25 mouse cellular contexts compared by ENCODE assay signal in genomic region chr16:76299511-76299910, GRCm38 (mm10).
DNase-seq lines count a peak whose midpoint lies in the region; ATAC-seq and TF ChIP-seq lines count a peak whose summit lies in the region.
"Had no signal": no experiment of that assay in that cellular context is flagged by ENCODE, and none has a peak within 500 bp of the region (broad histone marks: within the 10 kb centered on the region; RNA-seq: fewer than 3 reads in every experiment).

No protein-coding gene starts in this region.

- H3K4me1 ChIP-seq in thymus, adult 2 months (replicated peaks; ENCODE audit: control insufficient read depth, insufficient read depth, low read length), result peaks cover 8% of the 10 kb centered on the region
- H3K4me1 ChIP-seq in stomach, postnatal 0 days (replicated peaks; ENCODE audit: control insufficient read depth, insufficient read depth), result peaks cover 7% of the 10 kb centered on the region; the same call in 1 of the 2 replicates
- peaks cover 8% of the 10 kb centered on the region for H3K4me1 ChIP-seq in heart, adult 2 months (ENCODE audit: control insufficient read depth, insufficient read depth, low read length)
- H3K4me1 ChIP-seq: neural tube, embryonic 12.5 days had no signal

- no peak overlapping the region for H3K4me2 ChIP-seq in stomach, postnatal 0 days (replicated peaks; ENCODE audit: low read depth)
- H3K4me2 ChIP-seq: heart, embryonic 12.5 days; kidney, embryonic 15.5 days; lung, embryonic 14.5 days; midbrain, embryonic 13.5 days; neural tube, embryonic 12.5 days had no signal

- TF ChIP-seq CTCF in thymus, adult 2 months (IDR thresholded peaks at IDR 0.05; ENCODE audit: borderline replicate concordance, control insufficient read depth, extremely low read depth, insufficient read depth, low read length, poor library complexity), result no peak
- TF ChIP-seq CTCF in stomach, postnatal 0 days (IDR thresholded peaks at IDR 0.05; ENCODE audit: low read depth), result no peak
- TF ChIP-seq CTCF in heart, adult 2 months (IDR thresholded peaks at IDR 0.05), result no peak

- H3K4me3 ChIP-seq in thymus, adult 2 months (ENCODE audit: control insufficient read depth, insufficient read depth, low read length), result no peak overlapping the region
- H3K4me3 ChIP-seq in stomach, postnatal 0 days (ENCODE audit: low read depth, low read length), result no peak overlapping the region
- no peak overlapping the region for H3K4me3 ChIP-seq in heart, adult 2 months
- H3K4me3 ChIP-seq: forebrain, embryonic 10.5 days; heart, embryonic 12.5 days; kidney, embryonic 15.5 days; midbrain, embryonic 13.5 days; neural tube, embryonic 12.5 days had no signal

- intact Hi-C loops in heart, adult 2 months (cut with DNase I), result loop anchor here (10.0 kb wide), 1 partner anchor 225 kb away; no protein-coding TSS in a partner anchor

- H3K9me3 ChIP-seq in stomach, postnatal 0 days (ENCODE audit: control insufficient read depth, low read length), result no peaks in the 10 kb centered on the region
- H3K9me3 ChIP-seq: forebrain, embryonic 10.5 days; heart, embryonic 12.5 days; kidney, embryonic 15.5 days; midbrain, embryonic 13.5 days; neural tube, embryonic 12.5 days had no signal

- peak; percentile 78 for DNase-seq in adrenal gland, adult 2 months
- no peak for DNase-seq in adrenal gland, postnatal 4 days (ENCODE audit: low spot score in 2 of 2)
- peak; percentile 27 for DNase-seq in thymus, adult 2 months
- DNase-seq in thymus, postnatal 36 days, result no peak
- DNase-seq in naive thymus-derived CD4-positive, alpha-beta T cell, adult 2 months (ENCODE audit: low read depth), result peak; percentile 67
- no peak for DNase-seq in stomach, postnatal 0 days (ENCODE audit: low spot score)
- DNase-seq in heart, adult 2 months, result no peak
- DNase-seq: cerebellum, adult 9-10 months; gastrocnemius, postnatal 10 days; heart, postnatal 10 days; kidney, postnatal 4 days; lung, embryonic 14.5 days; retina, postnatal 1 day; right cerebral cortex, postnatal 25 days; spleen, adult 18-20 months had no signal

- no peak for TF ChIP-seq EP300 in stomach, postnatal 0 days (optimal IDR thresholded peaks at IDR 0.05)
- no peak for TF ChIP-seq EP300 in heart, adult 2 months (IDR thresholded peaks at IDR 0.05; ENCODE audit: insufficient read depth, low read depth, low read length)

- WGBS in thymus, adult 2 months, result 2% methylated on average over 2 of the region's 2 CpGs
- WGBS in stomach, postnatal 0 days, result 55% methylated on average over 2 of the region's 2 CpGs
- 50% methylated on average over 2 of the region's 2 CpGs for WGBS in heart, adult 2 months

- H3K79me2 ChIP-seq in heart, adult 2 months (replicated peaks; ENCODE audit: control insufficient read depth, insufficient read depth, low read length), result 0 out of 2 replicates have a peak, but pooled peaks cover 2% of the 10 kb centered on the region

- ATAC-seq in activated CD4-positive, CD25-positive, alpha-beta regulatory T cell, adult 4 months, result peak; percentile 16
- ATAC-seq in stomach, postnatal 0 days (ENCODE audit: low FRiP score, low TSS enrichment), result no peak
- ATAC-seq: forebrain, embryonic 16.5 days; hindbrain, postnatal 0 days; intestine, postnatal 0 days; midbrain, embryonic 13.5 days had no signal

- no peak overlapping the region for H3K27ac ChIP-seq in thymus, adult 2 months (ENCODE audit: control insufficient read depth, insufficient read depth, low read length)
- no peak overlapping the region for H3K27ac ChIP-seq in stomach, postnatal 0 days (replicated peaks)
- H3K27ac ChIP-seq in heart, adult 2 months, result no peak overlapping the region
- H3K27ac ChIP-seq: forebrain, embryonic 10.5 days; hindbrain, postnatal 0 days; kidney, embryonic 15.5 days; liver, embryonic 14.5 days; midbrain, embryonic 13.5 days; neural tube, embryonic 12.5 days had no signal

- H3K27me3 ChIP-seq in thymus, adult 2 months (ENCODE audit: control insufficient read depth, insufficient read depth, low read length), result no peaks in the 10 kb centered on the region
- no peaks in the 10 kb centered on the region for H3K27me3 ChIP-seq in stomach, postnatal 0 days (ENCODE audit: control insufficient read depth, insufficient read depth, low read length)
- no peaks in the 10 kb centered on the region for H3K27me3 ChIP-seq in heart, adult 2 months (ENCODE audit: control insufficient read depth, insufficient read depth, low read length)
- H3K27me3 ChIP-seq: heart, embryonic 12.5 days; kidney, embryonic 15.5 days; midbrain, embryonic 13.5 days; neural tube, embryonic 12.5 days had no signal

- no peak for TF ChIP-seq POLR2A in thymus, adult 2 months (IDR thresholded peaks at IDR 0.05; ENCODE audit: control insufficient read depth, extremely low read depth, insufficient read depth, low read length, poor library complexity)
- no peak for TF ChIP-seq POLR2A in heart, adult 2 months (IDR thresholded peaks at IDR 0.05; ENCODE audit: insufficient read depth, low read depth, low read length)

- H3K36me3 ChIP-seq in thymus, adult 2 months (ENCODE audit: control insufficient read depth, insufficient read depth, low read length), result peaks cover 8% of the 10 kb centered on the region
- H3K36me3 ChIP-seq in stomach, postnatal 0 days (ENCODE audit: control insufficient read depth, insufficient read depth, low read length), result no peaks in the 10 kb centered on the region
- peaks cover 13% of the 10 kb centered on the region for H3K36me3 ChIP-seq in heart, adult 2 months (ENCODE audit: control insufficient read depth, insufficient read depth, low read length)

- no peak overlapping the region for H3K9ac ChIP-seq in stomach, postnatal 0 days (ENCODE audit: low read length)
- no peak overlapping the region for H3K9ac ChIP-seq in heart, adult 2 months (ENCODE audit: low read depth, low read length)
- H3K9ac ChIP-seq: heart, embryonic 12.5 days; kidney, embryonic 15.5 days; liver, embryonic 14.5 days; lung, embryonic 14.5 days; midbrain, embryonic 13.5 days; neural tube, embryonic 12.5 days had no signal

Comparison
In these comparisons a context has a peak if more than half of its experiments do, and no peak if none do; other contexts are left out.
1. DNase-seq: peak in adrenal gland, adult 2 months (single experiment), thymus, adult 2 months (single experiment) and naive thymus-derived CD4-positive, alpha-beta T cell, adult 2 months (single experiment); none in adrenal gland, postnatal 4 days (0 of 2), thymus, postnatal 36 days (0 of 2), stomach, postnatal 0 days (single experiment) and heart, adult 2 months (0 of 2).